Mouse (Mus musculus): ENCODE results near the gene Syn3. TPM values are rescaled to one million over a fixed set of nuclear protein-coding genes. Genes with fewer than 3 reads are reported as not detected.

The Syn3 gene
- polyA plus RNA-seq, 1 experiment: 0.84 TPM

DNA sequence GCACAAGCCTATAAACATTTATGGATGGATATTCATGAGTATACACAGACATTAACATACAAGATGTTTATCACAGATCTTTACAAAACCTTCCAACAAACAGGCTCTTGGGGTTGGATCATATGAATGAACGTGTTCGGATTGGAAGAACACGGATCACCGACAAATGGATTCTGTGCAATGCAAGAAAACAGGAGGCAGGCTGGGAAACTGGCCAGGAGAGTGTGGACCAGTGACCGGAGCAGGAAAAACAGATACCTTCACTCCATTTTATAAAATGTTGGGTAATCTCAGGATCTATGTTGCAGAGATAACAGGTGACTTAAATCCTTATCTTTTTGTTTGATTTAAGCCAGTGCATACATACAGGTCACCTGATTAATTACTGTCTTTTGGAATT lies 178.5 kb downstream of the Syn3 start:
- TF ChIP-seq CTCF (IDR thresholded peaks at IDR 0.05; ENCODE audit: borderline replicate concordance, control insufficient read depth, extremely low read depth, insufficient read depth, low read length, poor library complexity): no peak
- TF ChIP-seq POLR2A (IDR thresholded peaks at IDR 0.05; ENCODE audit: control insufficient read depth, extremely low read depth, insufficient read depth, low read length, poor library complexity): no peak
- Histone ChIP-seq H3K27ac (ENCODE audit: control insufficient read depth, insufficient read depth, low read length) (no peak overlapping the region), H3K36me3 (ENCODE audit: control insufficient read depth, insufficient read depth, low read length) (no peaks in the 10 kb centered on the region), H3K4me1 (replicated peaks; ENCODE audit: control insufficient read depth, insufficient read depth, low read length) (no peaks in the 10 kb centered on the region; the same call in 1 of the 2 replicates), H3K4me3 (ENCODE audit: control insufficient read depth, insufficient read depth, low read length) (no peak overlapping the region), H3K27me3 (ENCODE audit: control insufficient read depth, insufficient read depth, low read length) (no peaks in the 10 kb centered on the region)
- no peak for DNase-seq
- WGBS: 95% methylated on average over 5 of the region's 5 CpGs

DNA sequence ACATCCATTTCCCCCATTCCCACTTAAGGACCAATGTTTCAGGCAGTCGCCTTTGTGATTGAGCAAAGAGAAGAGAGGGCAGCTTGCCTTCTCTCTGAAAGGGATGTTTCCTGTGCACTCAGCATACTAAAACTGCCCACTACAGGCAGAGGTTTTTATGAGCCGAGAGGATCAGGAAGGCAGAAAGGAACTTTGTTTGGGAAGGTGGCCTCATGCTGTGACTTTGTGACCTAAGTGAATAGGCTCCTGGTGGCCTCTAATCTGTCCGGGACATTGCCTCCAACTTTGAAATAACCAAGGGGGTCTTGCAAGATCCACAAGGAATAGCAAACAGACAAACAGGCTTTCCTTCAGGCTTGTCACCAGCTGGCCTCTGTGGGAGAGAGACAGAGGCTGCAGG lies 179.2 kb downstream of the Syn3 start:
- no peak for TF ChIP-seq POLR2A (IDR thresholded peaks at IDR 0.05; ENCODE audit: control insufficient read depth, extremely low read depth, insufficient read depth, low read length, poor library complexity)
- TF ChIP-seq CTCF (IDR thresholded peaks at IDR 0.05; ENCODE audit: borderline replicate concordance, control insufficient read depth, extremely low read depth, insufficient read depth, low read length, poor library complexity): no peak
- H3K4me3 ChIP-seq (ENCODE audit: control insufficient read depth, insufficient read depth, low read length): no peak overlapping the region

DNA sequence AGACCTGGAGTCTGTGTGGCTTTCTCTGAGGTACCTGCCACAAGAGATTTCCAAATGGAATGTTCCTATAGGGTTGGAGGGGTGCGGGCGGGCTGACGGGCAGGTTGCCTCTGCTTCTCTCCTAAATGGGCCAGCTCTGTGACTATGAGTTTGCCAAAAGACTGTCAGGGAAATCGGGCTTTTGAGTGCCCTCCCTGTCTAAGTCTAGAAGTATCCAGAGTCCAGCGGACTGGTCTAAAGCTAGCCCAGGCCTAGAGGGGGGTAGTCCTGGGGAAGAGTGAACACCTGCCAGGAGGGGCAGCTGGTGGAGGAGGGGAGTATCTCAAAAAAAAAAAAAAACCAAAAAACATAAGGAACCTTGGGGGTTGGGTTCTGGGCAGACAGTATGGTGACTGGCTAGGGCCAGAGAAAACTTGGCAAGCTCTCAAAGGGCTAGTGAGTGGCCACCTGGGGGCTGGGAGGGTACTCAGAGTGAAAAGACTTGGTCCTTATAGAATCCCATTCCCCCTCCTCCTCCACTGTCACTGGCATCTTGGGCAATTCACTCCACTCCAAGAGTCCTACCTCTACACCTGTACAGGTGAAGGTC lies 180.1 kb downstream of the Syn3 start:
- Histone ChIP-seq H3K36me3 (ENCODE audit: control insufficient read depth, insufficient read depth, low read length) (no peaks in the 10 kb centered on the region), H3K27ac (ENCODE audit: control insufficient read depth, insufficient read depth, low read length) (no peak overlapping the region), H3K27me3 (ENCODE audit: control insufficient read depth, insufficient read depth, low read length) (no peaks in the 10 kb centered on the region), H3K4me3 (ENCODE audit: control insufficient read depth, insufficient read depth, low read length) (no peak overlapping the region), H3K4me1 (replicated peaks; ENCODE audit: control insufficient read depth, insufficient read depth, low read length) (no peaks in the 10 kb centered on the region; the same call in 1 of the 2 replicates)
- WGBS: 91% methylated on average over 5 of the region's 5 CpGs
- no peak for DNase-seq
- no peak for TF ChIP-seq CTCF (IDR thresholded peaks at IDR 0.05; ENCODE audit: borderline replicate concordance, control insufficient read depth, extremely low read depth, insufficient read depth, low read length, poor library complexity)
- no peak for TF ChIP-seq POLR2A (IDR thresholded peaks at IDR 0.05; ENCODE audit: control insufficient read depth, extremely low read depth, insufficient read depth, low read length, poor library complexity)

More for the DNA sequence above, 179.2 kb downstream of the Syn3 start:
- Histone ChIP-seq H3K36me3 (ENCODE audit: control insufficient read depth, insufficient read depth, low read length) (no peaks in the 10 kb centered on the region), H3K27me3 (ENCODE audit: control insufficient read depth, insufficient read depth, low read length) (no peaks in the 10 kb centered on the region), H3K4me1 (replicated peaks; ENCODE audit: control insufficient read depth, insufficient read depth, low read length) (no peaks in the 10 kb centered on the region; the same call in 1 of the 2 replicates), H3K27ac (ENCODE audit: control insufficient read depth, insufficient read depth, low read length) (no peak overlapping the region)
- DNase-seq: no peak
- WGBS: 88% methylated on average over 3 of the region's 3 CpGs

DNA sequence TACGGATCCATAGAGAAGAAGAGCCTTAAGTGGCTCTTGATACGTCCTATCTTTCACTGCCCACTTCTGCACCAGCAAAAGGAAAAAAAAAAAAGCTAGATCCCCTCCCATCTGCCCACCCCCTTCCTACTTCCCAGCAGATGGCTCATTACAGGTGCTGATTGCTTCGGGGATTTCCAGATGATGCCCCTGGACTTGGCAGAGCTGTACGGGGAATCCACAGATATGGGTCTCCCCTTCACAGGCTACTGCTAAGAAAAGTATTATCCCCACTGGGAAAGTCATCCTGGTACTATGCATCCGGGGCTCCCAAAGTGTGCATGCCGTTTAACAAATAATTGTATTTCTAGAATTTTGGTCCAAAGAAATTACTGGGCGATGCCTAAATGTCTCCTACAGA lies 181.1 kb downstream of the Syn3 start:
- no peaks in the 10 kb centered on the region for H3K36me3 ChIP-seq (ENCODE audit: control insufficient read depth, insufficient read depth, low read length)
- no peaks in the 10 kb centered on the region; the same call in 1 of the 2 replicates for H3K4me1 ChIP-seq (replicated peaks; ENCODE audit: control insufficient read depth, insufficient read depth, low read length)
- no peak for DNase-seq
- no peaks in the 10 kb centered on the region for H3K27me3 ChIP-seq (ENCODE audit: control insufficient read depth, insufficient read depth, low read length)
- no peak overlapping the region for H3K4me3 ChIP-seq (ENCODE audit: control insufficient read depth, insufficient read depth, low read length)
- no peak overlapping the region for H3K27ac ChIP-seq (ENCODE audit: control insufficient read depth, insufficient read depth, low read length)
- 92% methylated on average over 7 of the region's 7 CpGs for WGBS
- TF ChIP-seq CTCF (IDR thresholded peaks at IDR 0.05; ENCODE audit: borderline replicate concordance, control insufficient read depth, extremely low read depth, insufficient read depth, low read length, poor library complexity) (no peak), POLR2A (IDR thresholded peaks at IDR 0.05; ENCODE audit: control insufficient read depth, extremely low read depth, insufficient read depth, low read length, poor library complexity) (no peak)

DNA sequence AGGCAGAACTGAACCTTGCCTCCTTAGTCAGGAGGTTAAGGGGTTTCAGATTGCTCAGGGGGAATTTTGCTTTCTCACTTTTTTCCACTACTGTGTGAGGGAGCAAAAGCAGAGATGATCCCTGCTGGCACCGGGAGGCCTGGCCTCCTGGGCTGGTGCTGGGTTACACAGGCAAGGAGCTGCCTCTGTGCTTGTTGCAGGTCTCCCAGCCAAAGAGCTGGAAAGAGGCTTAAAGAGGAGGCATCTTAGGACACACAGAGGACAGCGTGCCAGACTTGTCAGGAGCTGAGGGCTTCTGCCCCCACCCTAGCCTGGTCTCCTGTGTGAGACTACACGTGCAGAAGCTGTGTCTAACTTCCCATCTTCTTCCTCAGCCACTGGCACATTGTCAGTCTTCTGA lies 183.2 kb downstream of the Syn3 start:
- TF ChIP-seq POLR2A (IDR thresholded peaks at IDR 0.05; ENCODE audit: control insufficient read depth, extremely low read depth, insufficient read depth, low read length, poor library complexity): no peak
- TF ChIP-seq CTCF (IDR thresholded peaks at IDR 0.05; ENCODE audit: borderline replicate concordance, control insufficient read depth, extremely low read depth, insufficient read depth, low read length, poor library complexity): no peak
- DNase-seq: no peak
- no peak overlapping the region for H3K4me3 ChIP-seq (ENCODE audit: control insufficient read depth, insufficient read depth, low read length)
- WGBS: 79% methylated on average over 3 of the region's 3 CpGs
- no peak overlapping the region for H3K27ac ChIP-seq (ENCODE audit: control insufficient read depth, insufficient read depth, low read length)
- no peaks in the 10 kb centered on the region for H3K27me3 ChIP-seq (ENCODE audit: control insufficient read depth, insufficient read depth, low read length)
- no peaks in the 10 kb centered on the region for H3K36me3 ChIP-seq (ENCODE audit: control insufficient read depth, insufficient read depth, low read length)
- no peaks in the 10 kb centered on the region; the same call in 1 of the 2 replicates for H3K4me1 ChIP-seq (replicated peaks; ENCODE audit: control insufficient read depth, insufficient read depth, low read length)

DNA sequence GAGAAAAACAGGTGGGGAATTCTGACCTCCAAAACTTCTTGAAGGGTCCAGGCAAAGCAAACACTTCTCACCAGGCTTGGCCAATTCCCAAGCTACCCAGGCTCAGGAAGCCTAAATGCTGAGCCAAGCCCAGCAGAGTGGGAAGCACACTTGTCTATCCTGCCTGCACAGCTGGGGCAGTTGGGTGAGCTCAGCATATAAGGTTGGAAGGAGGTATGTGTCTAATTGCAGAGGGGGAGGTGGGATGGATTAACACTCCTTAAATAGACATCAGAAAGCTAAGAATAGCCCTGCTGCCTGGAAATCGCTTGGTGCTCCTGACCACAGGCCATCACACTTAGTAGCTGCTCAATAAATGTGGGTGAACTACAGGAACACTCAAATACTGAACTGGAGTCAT lies 185.2 kb downstream of the Syn3 start:
- no peak for TF ChIP-seq CTCF (IDR thresholded peaks at IDR 0.05; ENCODE audit: borderline replicate concordance, control insufficient read depth, extremely low read depth, insufficient read depth, low read length, poor library complexity)
- no peak for DNase-seq
- H3K27me3 ChIP-seq (ENCODE audit: control insufficient read depth, insufficient read depth, low read length): no peaks in the 10 kb centered on the region
- no peak overlapping the region for H3K27ac ChIP-seq (ENCODE audit: control insufficient read depth, insufficient read depth, low read length)
- H3K36me3 ChIP-seq (ENCODE audit: control insufficient read depth, insufficient read depth, low read length): no peaks in the 10 kb centered on the region
- no peaks in the 10 kb centered on the region; the same call in 1 of the 2 replicates for H3K4me1 ChIP-seq (replicated peaks; ENCODE audit: control insufficient read depth, insufficient read depth, low read length)
- H3K4me3 ChIP-seq (ENCODE audit: control insufficient read depth, insufficient read depth, low read length): no peak overlapping the region
- WGBS: 86% methylated on average over 1 of the region's 1 CpGs

DNA sequence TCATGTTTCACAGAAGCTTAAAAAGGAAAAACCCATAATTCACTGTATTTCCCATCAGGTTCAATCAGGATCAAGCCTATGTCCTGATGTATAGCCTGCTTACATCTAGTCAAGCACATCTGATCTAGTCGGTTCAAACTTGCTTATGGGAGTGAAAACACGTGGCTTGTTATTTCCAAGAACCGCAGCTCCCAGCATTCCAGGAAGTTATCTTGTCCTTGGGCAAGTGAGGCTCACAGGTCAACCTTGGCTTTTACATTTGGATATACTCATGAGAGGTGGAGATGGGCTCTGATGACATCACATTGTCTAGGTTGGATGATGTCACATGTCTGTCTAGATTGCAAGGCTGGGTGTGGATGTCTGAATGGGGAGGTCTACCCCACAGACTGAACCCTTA lies 185.7 kb downstream of the Syn3 start:
- DNase-seq: no peak
- H3K4me3 ChIP-seq (ENCODE audit: control insufficient read depth, insufficient read depth, low read length): no peak overlapping the region
- no peaks in the 10 kb centered on the region for H3K36me3 ChIP-seq (ENCODE audit: control insufficient read depth, insufficient read depth, low read length)
- 91% methylated on average over 3 of the region's 3 CpGs for WGBS
- no peak overlapping the region for H3K27ac ChIP-seq (ENCODE audit: control insufficient read depth, insufficient read depth, low read length)
- no peaks in the 10 kb centered on the region; the same call in 1 of the 2 replicates for H3K4me1 ChIP-seq (replicated peaks; ENCODE audit: control insufficient read depth, insufficient read depth, low read length)
- no peaks in the 10 kb centered on the region for H3K27me3 ChIP-seq (ENCODE audit: control insufficient read depth, insufficient read depth, low read length)
- TF ChIP-seq CTCF (IDR thresholded peaks at IDR 0.05; ENCODE audit: borderline replicate concordance, control insufficient read depth, extremely low read depth, insufficient read depth, low read length, poor library complexity) (no peak), POLR2A (IDR thresholded peaks at IDR 0.05; ENCODE audit: control insufficient read depth, extremely low read depth, insufficient read depth, low read length, poor library complexity) (no peak)

All from thymus, adult 2 months (tissue).